Mouse (Mus musculus): Measurements from ENCODE around the gene Camsap2. TPM values are rescaled to one million over a fixed set of nuclear protein-coding genes. Genes with fewer than 3 reads are reported as not detected.
A peak's percentile ranks its signal among the peaks of the same experiment; 100 is the strongest.

Gene Camsap2
- total RNA-seq, 4 experiments from 2014 or later, result 7.3 to 9.5 (median 8.6) TPM

DNA sequence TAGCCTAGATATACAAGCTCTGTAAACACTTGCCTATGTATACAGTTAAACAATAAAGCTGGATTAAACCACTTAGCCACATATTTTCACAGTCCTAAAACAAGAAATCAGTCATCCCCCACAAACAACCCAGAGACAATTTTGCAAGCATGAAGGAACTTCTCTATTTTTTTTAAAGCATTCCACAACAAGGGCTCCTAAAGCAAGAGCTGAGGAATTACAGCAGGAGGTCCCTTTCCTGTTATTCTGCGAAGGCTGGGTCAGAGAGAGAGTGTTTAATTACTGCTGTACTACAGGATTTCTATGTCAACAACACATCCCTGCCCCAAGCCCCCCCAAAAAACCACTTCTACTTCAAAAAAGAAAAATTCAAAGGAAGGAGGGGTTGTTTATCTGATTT, 1.6 kb downstream of the Camsap2 start:
- no peak for DNase-seq (ENCODE audit: low spot score in 2 of 2)

DNA sequence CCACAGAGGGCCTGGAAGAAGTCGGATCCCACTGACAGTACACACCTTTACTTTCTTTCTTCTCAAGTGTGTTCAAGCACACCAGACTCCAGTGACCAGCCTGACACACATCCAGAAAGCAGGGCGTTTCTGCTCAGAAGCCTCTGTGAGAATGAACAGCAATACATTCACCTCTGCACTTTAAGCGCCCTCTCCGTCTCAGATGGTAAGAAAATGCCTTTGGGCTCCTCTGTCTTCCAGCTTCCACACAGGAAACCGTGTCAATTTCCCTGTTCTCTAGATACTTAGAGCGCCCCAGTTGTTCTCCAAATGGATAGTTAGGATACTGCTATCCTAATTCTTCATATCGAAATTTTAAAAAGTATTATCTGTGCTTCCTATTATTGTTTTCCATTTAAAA, 2.2 kb downstream of the Camsap2 start:
- no peak for DNase-seq (ENCODE audit: low spot score in 2 of 2)

DNA sequence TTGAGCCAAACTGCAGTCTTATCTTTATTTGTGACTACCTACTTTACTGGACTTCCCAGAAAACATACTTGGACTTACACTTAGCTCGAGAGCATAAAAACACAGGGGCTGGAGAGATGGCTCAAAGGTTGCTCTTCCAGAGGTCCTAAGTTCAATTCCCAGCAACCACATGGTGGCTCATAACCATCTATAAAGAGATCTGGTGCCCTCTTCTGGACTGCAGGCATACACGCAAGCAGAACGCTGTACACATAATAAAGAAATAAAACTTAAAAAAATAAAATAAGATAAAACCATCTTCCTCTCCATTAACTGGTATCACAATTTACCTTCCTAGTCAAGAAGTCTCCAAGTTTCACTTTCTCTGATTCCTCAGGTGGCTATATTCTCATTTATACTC, 5.4 kb downstream of the Camsap2 start:
- no peak for DNase-seq (ENCODE audit: low spot score in 2 of 2)

DNA sequence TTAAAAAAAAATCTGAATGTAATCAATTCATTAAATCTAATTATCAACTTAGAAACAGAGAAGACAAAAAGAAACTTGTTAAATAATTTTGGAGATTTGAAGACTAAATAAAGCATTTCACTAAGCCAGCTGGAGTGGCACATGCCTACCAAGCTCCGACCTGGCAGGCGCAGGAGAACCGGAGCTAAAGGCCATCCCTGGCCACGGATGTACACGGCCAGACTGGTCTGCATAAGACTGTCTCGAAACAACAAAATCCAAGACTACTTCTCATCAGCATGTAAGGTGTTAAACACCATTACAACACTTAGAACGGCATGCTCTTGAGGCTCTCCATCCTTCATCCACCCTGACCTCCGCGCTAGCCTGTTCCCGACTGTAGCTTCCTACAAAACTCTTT, 11.2 kb downstream of the Camsap2 start:
- DNase-seq (ENCODE audit: low spot score in 2 of 2), result no peak

DNA sequence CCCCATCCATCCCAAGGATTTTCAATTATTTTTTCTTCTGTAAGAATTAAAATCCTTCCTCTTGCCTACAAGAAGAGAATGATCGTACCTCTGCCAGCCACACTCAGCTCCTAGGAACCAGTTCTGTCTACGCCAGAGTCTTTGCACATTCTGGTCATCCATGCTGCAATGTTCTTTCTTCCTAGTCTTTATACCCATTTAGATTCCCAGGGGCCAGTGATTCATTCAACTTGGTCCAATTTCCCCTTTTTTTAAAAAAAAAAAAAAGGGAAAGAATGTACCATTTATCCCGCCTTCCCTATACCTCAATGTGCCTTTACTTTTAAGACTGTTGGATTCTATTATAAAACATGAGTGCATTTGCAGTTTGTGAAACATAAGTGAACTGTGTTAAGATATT, 12.4 kb downstream of the Camsap2 start:
- no peak for DNase-seq (ENCODE audit: low spot score in 2 of 2)

DNA sequence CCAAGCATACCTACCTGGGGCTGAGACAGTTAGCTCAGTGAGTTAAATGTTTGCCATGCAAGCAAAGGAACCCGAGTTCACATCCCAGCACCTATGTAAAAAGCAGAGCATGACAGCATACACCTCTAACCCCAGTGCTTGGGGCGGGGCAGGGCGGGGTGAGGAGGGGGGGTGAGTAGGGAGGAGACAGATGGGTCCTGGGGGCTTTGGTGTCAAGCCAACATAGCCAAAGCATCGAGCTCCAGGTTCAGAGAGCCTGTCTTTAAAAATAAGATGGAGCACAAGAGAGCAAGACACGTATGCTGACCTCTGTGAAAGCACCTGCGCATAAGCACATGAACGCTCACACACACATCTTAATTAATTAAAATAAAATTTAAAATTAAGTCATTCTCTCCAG, 12.8 kb downstream of the Camsap2 start:
- no peak for DNase-seq (ENCODE audit: low spot score in 2 of 2)

DNA sequence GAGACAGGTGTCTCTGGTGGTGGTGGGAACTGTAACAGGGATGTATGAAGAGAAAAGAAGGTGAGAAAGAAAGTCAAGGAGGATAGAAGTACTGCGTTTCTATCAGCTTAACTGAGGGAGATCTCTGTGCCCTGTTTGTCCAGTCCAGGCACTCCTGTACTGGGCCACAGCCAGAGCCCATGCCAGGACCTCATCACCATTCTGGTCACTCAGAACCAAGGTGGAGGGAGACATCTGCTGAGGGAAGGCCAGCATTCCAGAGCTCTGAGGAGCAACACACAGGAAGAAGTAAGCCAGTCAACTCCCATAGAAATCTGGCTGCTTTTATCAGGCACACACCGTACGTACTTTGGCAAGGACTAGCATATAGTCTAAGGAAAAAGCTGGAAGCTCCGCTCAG, 14.1 kb downstream of the Camsap2 start:
- no peak for DNase-seq (ENCODE audit: low spot score in 2 of 2)

DNA sequence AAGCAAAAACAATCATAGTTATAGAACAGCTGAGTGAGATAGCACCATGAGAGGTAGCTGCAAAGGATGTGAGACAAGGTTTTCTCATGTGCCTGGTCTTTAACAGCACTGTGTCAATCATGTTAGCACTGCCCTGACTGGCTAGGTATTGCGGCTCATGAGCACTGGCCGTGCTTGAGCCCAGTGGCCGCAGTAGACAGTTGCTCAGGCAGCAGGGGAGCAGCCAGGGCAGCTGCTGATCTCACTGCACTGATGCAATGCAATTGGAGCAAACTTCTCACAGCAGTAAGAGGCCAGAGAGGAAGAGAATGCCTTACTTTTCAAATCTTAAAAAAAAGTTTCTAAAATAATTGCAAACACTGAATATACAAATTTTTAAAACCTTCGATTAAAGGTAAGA, 16.5 kb downstream of the Camsap2 start:
- no peak for DNase-seq (ENCODE audit: low spot score in 2 of 2)

DNA sequence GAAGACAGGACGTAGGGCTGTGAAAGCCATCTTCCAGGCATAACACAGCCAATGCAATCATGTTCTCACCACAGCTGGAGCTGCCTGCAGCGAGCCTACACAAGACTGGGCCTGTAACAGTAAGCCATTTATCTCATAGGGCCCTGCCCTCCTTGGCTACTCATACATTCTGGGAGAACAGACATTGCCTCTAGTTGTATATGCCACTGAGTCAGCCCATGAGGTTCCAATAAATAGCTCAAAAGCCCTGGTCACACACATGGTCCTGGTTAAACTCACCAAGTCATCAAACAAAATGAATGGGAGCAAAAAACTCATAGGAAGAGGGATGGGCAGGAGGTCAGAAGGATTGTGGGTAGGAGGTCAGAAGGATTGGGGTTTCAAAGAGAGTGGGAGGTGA, 17.3 kb downstream of the Camsap2 start:
- no peak for DNase-seq (ENCODE audit: low spot score in 2 of 2)

DNA sequence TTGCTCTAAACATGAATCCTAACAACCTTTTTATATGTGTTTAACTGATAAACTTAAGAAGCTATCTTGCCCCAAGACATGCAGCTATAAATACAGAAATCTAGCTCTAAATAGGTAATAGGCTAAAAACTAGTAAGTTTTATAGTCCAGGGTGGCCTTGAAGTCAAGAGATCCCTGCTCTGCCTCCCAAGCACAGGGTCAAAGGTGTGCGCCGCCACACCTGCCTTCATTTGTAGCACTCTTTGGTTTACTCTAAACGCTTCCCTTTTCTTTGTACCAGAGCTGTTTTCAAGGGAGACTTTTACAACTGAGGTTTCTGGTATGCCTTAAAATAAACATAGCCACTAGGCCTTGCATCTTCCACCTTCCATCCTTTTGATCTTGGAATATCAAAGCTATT, 18.3 kb downstream of the Camsap2 start:
- no peak for DNase-seq (ENCODE audit: low spot score in 2 of 2)

DNA sequence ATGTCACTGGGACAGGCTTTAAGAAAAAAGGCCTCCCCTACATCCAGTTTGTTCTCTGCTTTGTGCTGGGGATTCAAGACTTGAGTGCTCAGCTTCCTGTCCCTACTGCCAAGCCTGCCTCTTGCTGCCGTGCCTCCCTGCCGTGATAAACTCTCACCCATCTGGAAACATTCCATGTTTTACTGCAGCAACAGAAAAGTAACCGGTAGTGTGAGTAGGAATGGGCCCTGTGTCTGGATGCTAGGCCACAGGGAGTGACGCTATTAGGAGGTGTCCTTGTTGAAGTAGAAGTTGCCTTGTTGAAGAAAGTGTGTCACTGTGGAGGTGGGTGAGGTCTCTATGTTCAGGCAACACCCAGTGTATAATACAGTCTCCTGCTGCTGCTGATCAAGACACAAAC, 20.0 kb downstream of the Camsap2 start:
- no peak for DNase-seq (ENCODE audit: low spot score in 2 of 2)

DNA sequence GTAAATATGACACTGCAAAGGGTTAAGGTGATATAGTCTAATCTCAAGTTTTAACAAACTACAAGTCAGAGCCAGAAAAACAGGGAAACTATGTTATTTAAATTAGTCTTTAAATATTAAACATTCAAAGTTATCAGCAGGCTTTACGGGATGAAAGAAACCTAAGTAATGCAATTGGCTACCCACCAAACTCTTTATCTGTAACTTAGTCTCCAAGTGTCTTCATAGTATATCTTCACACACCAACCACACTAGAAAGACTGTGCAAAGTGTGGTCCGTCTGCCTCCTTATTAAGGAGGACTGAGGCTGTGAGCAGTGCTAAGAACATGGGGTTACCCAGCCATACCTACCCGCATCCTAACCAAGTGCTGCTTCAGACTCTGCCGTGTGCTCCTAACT, 23.6 kb downstream of the Camsap2 start:
- DNase-seq (ENCODE audit: low spot score in 2 of 2), result no peak

DNA sequence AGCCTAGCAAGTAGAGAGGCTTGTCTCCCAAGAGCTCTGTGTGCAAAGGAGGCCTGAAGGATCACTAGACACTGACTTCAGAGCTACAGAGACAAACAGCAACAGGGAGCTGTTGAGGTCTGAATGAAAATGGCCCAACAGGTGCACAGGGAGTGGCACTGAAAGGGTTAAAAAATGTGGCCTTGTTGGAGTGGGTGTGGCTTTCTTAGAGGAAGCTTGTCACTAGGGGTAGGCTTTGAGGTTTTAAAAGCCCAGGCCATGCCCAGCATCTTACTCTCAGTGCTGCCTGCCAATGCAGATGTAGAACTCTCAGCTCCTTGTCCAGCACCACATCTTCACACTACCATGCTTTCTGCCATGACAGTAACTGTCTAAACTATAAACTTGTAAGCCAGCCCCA, 29.6 kb downstream of the Camsap2 start:
- DNase-seq (ENCODE audit: low spot score in 2 of 2), result no peak

DNA sequence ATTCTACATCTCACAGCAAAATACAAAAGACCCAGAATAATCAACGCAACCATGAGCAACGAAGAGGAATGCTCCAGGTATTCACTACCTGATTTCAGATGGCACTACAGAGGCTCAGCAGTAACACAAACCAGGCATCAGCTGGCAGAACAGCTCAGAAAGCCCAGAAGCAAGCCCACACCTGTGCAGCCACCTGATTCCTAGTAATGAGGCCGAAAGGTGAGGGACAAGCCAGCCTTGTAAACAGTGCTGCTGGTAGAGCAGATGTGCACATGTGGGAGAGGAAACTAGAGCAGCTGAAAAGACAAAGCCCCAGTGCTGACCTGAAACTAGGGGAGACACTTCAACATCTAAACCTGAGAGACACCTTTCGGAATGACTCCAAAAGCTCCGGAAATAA, 36.7 kb downstream of the Camsap2 start:
- DNase-seq (ENCODE audit: low spot score in 2 of 2), result no peak

DNA sequence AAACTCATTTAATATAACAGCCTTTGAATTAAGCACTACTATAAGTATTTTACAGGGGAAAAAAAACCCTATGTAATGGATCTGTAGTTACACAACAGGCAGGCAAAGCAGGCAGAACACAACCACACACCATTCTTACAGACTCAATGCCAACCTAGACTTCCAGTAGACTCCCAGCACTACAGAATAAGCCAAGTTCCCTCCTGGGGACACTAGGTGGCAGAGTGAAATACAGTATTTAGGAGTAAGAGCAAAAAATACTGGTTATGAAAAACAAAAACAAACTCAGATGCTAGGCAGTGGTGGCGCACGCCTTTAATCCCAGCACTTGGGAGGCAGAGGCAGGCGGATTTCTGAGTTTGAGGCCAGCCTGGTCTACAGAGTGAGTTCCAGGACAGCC, 39.5 kb downstream of the Camsap2 start:
- DNase-seq (ENCODE audit: low spot score in 2 of 2), result no peak

DNA sequence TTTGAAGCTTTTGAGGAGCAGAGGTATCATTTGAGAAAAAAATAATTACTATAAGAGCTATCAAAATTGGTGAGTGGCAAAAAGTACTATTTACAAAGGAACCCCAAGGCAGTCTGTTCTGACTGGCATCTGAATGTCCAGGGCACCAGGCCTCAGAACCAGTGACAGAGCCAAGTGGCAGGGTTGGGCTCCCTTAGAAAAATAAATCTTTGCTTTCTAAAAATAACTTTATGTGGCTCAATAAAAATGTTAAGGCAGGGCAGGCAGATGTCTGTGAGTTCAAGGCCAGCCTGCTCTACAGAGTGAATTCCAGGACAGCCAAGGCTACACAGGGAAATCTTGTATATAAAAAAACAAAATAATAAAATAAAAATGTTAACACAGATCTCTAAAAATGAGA, 51.9 kb downstream of the Camsap2 start:
- no peak for DNase-seq (ENCODE audit: low spot score in 2 of 2)

DNA sequence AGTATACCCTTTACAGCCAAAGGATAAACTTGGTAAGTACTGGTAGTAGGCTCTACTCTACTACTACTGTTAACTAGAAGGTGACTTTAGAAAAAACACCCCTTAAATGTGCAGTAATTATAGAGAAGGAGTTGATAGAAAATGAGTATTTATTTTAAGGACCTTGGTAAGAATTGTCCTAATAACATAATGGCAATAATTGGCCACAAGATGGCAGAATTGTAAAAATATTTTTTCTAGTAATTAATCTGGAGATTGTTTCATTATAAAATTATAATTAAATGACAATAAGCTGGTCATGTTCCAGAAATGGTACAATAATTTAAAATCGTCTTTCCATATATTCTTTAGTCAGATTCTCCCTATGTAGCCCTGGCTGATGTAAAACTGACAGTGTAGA, 56.1 kb downstream of the Camsap2 start:
- DNase-seq (ENCODE audit: low spot score in 2 of 2), result no peak

DNA sequence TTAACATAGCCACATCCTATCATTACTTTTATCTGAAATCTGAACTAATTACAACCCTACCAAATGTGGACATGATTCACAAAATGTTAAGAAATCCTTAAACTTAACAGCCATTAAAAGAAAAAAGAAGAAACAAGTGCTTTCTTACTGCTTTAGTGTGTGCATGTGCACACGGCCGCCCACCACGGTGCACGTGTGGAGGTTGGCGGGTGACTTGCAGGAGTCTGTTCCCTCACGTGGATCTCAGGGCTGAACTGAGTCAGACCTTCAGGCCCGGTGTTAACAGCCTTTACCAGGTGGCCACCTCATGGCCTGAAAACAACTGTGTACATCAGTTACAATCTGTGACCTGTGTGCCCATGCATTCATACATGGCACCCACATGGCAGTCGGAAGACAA, 68.5 kb downstream of the Camsap2 start:
- no peak for DNase-seq (ENCODE audit: low spot score in 2 of 2)

DNA sequence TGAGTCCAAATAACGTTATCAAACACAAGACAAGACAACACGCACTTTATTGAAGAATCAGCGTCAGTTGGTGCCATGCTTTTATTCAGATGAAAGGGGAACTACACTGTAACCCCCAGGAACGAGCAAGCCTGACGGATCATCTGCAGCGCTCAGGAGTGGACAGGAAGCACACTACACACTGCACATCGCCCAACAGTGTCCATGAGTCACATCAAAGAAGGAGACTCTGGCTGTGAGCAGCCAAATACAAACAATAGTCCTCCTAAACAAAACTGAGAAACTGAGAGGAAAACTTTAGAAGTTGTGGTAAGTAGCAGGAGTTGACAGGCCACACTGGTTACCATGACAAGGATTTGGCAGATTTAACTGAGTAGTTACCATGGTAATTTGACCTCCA, 77.7 kb downstream of the Camsap2 start:
- DNase-seq (ENCODE audit: low spot score in 2 of 2), result no peak

DNA sequence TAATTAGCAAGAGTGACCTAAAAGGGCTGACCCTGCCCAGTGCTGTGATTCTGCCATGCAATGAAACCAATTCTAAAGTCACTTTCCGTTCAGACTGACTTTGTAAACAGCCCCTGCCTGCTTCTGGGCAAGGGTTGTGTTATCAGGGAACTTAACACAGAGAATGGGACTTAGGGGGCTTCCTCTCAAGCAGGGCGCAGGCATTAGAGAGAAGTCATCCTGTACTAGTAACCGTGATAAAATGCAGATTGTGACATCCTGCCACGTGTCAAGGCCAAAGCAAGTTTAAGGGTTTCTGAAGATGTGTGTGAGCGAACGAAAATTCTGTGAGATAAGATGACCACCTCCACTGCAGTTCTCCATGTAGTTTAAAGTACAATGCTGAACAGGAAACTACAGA, 79.8 kb downstream of the Camsap2 start:
- no peak for DNase-seq (ENCODE audit: low spot score in 2 of 2)

DNA sequence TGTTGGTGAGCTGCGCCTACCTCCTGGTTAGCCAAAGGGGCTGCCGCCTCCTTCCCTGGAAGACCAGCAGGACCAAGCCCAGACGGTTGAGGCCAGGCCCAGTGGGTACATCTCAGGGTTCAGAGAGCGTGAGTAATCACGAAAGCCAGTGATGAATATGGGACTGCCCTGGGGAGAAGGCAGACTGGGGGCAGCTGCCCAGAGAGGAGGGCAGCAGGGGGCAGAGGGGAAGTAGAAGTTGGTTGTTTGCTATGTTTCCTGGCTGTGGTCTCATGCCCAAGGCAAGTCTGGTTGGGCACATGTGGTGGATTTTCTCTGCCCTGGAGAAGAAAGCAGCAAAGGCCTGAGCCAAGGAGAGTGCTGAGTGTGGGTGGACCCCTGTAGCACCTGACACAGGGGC, 82.5 kb downstream of the Camsap2 start:
- DNase-seq (ENCODE audit: low spot score in 2 of 2), result no peak

DNA sequence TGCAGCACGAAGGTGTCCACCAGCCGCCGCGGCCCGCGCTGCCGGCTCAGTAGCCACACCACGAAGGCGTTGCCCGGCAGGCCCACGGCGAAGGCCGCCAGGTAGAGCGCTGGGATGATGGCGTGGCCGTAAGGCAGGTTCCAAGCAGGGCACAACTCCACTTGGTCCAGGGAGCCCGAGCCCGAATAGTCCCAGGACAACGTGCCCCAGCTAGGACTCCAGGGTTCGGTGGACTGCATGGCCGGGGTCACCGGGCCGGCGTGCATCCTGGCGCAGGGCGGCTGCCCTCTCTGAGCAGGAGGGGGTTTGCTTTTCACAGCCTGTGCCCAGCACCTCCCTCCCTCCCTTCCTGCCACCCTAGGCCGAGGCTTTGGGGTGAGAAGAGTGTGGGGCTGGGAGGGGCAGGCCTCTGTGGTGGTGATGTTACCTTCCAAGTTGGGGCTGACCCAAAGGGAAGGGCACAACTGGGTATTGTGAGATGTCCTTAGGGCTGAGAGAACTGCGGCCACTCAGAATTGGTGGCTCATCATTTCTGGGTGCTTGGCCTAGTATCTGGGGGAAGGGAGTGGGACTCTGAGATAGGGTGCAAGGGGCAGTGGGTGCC, 85.2 kb downstream of the Camsap2 start, which contains the start of gene Gpr25:
Gene Gpr25, minus strand, starts transcription at position 239 of the 604 bp plus-strand sequence.
- DNase-seq (ENCODE audit: low spot score in 2 of 2), result no peak

DNA sequence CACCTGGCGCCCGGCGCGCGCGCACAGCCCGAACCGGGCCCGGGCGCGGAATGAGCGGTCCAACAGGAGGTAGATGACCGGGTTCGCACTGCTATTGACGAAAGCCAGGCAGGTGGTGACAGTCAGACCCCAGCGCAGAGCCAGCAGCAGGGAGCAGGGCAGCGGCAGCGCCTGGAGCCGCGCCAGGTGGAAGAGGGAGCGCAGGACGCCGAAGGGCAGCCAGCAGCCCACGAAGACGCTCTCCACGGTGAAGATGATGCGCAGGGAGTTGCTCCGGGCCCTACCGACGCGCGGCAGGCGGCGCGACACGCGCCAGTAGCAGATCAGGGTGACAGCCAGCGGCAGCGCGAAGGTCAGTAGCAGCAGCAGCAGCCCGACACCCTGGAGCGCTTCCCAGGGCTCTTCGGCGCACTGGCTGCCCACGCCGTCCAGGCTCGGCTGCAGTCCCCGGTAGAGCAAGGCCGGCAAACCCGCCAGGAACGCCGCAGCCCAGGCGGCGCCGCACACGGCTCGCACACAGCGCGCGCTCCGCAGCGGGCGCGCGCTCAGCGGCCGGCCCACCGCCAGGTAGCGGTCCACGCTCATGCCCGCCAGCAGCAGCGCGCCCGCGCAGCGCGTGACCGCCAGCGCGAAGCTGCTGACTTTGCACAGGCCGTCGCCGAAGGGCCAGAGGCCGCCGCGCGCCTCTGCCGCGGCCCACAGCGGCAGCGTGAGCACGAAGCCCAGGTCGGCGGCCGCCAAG, 85.8 kb downstream of the Camsap2 start:
- DNase-seq (ENCODE audit: low spot score in 2 of 2), result peak; percentile 28 to 67

DNA sequence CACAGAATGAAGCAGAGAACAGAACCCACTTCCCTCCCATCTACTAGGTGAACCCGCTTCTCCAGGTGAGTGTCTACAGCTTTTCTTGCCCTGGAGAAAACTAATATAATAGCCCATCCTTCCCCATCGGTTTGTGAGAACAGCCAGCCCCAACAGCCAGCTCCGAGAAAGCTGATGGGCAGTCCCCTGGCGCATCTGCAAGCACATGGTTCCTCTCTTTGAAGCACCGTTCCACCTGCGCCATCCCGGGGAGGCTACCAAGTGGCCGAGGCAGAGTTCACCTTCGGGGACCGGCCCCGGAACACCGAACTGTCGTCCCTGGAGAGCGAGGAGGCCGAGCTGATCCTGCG, 86.4 kb downstream of the Camsap2 start:
- no peak for DNase-seq (ENCODE audit: low spot score in 2 of 2)
